Mouse (Mus musculus) MEL (cell line): Measurements from ENCODE around the gene Retreg2. TPM values are rescaled to one million over a fixed set of nuclear protein-coding genes. Genes with fewer than 3 reads are reported as not detected.

Experiments used
- DNase-seq: peaks from one replicate; pipeline ENCODE4 v3.0.0; 2011; ENCODE audit warnings: low read depth, low spot score
- H3K27ac ChIP-seq: 2 replicates; pipeline ENCODE4 v1.5.1; 2012; ENCODE audit warnings: low read depth, mild to moderate bottlenecking, control low read depth, low read length, moderate library complexity; ENCODE audit not compliant: control insufficient read depth
- H3K27me3 ChIP-seq, 2 experiments: fragments of 150-350 bp in 1 of 2; sonication (generic) in 1 of 2; 2 replicates each; pipeline ENCODE4 v1.6.1; 2012; ENCODE audit warnings: low read length in 2 of 2, mild to moderate bottlenecking in 2 of 2, improper control_type of control experiment in 1 of 2, moderate library complexity in 1 of 2; ENCODE audit not compliant: insufficient read depth in 2 of 2, control insufficient read depth in 1 of 2
- H3K36me3 ChIP-seq, 2 experiments: 2 replicates each; pipeline ENCODE4 v1.6.1; 2012 to 2014; ENCODE audit warnings: low read length in 2 of 2, improper control_type of control experiment in 1 of 2, inconsistent platforms in 1 of 2, mild to moderate bottlenecking in 1 of 2; ENCODE audit not compliant: insufficient read depth in 2 of 2, control insufficient read depth in 1 of 2
- H3K4me1 ChIP-seq, 2 experiments: fragments of 150-350 bp in 1 of 2; sonication (generic) in 1 of 2; 2 replicates each; pipeline ENCODE4 v1.6.1; 2012; ENCODE audit warnings: low read length in 2 of 2, improper control_type of control experiment in 1 of 2, mild to moderate bottlenecking in 1 of 2; ENCODE audit not compliant: insufficient read depth in 2 of 2, control insufficient read depth in 1 of 2
- H3K4me3 ChIP-seq, 2 experiments: fragments of 150-350 bp in 1 of 2; sonication (generic) in 1 of 2; 2 replicates each; pipeline ENCODE4 v1.5.1; 2012; ENCODE audit warnings: low read depth in 2 of 2, low read length in 2 of 2, mild to moderate bottlenecking in 2 of 2, moderate library complexity in 2 of 2, control low read depth in 1 of 2, improper control_type of control experiment in 1 of 2; ENCODE audit not compliant: control insufficient read depth in 1 of 2, insufficient read depth in 1 of 2
- H3K79me2 ChIP-seq: 2 replicates; pipeline ENCODE4 v1.6.1; 2012; ENCODE audit warnings: mild to moderate bottlenecking, low read length, moderate library complexity; ENCODE audit not compliant: control insufficient read depth, poor library complexity, insufficient read depth
- H3K9ac ChIP-seq: 2 replicates; pipeline ENCODE4 v1.6.1; 2012; ENCODE audit warnings: low read depth, mild to moderate bottlenecking, control low read depth, low read length, moderate library complexity; ENCODE audit not compliant: control insufficient read depth, poor library complexity, severe bottlenecking
- H3K9me3 ChIP-seq: fragments of 150-350 bp; sonication (generic); replicated peaks from 2 replicates; pipeline ENCODE4 v1.6.1; 2012; ENCODE audit warnings: mild to moderate bottlenecking, low read length, improper control_type of control experiment, moderate library complexity; ENCODE audit not compliant: insufficient read depth
- CHD2 ChIP-seq: IDR thresholded peaks from 2 replicates; pipeline ENCODE4 v1.6.1; 2011; ENCODE audit warnings: low read length, improper control_type of control experiment
- CTCF ChIP-seq, 3 experiments: IDR thresholded peaks in 2 of 3; conservative IDR thresholded peaks in 1 of 3; 2 replicates each; pipeline ENCODE4 v1.5.1; 2011 to 2012; ENCODE audit warnings: low read length in 3 of 3, low read depth in 2 of 3, mild to moderate bottlenecking in 2 of 3, improper control_type of control experiment in 1 of 3, inconsistent platforms in 1 of 3, mixed read lengths in 1 of 3, moderate library complexity in 1 of 3; ENCODE audit not compliant: control insufficient read depth in 1 of 3, insufficient read depth in 1 of 3, poor library complexity in 1 of 3, severe bottlenecking in 1 of 3
- ELF1 ChIP-seq: IDR thresholded peaks from 2 replicates; pipeline ENCODE4 v1.6.1; 2014; ENCODE audit warnings: low read depth, mild to moderate bottlenecking, inconsistent platforms, low read length, improper control_type of control experiment, moderate library complexity
- ETS1 ChIP-seq: IDR thresholded peaks from 2 replicates; pipeline ENCODE4 v1.6.1; 2012; ENCODE audit warnings: low read depth, mild to moderate bottlenecking, inconsistent platforms, low read length, improper control_type of control experiment, moderate library complexity
- JUND ChIP-seq: IDR thresholded peaks from 2 replicates; pipeline ENCODE4 v1.6.1; 2011; ENCODE audit warnings: low read depth, mild to moderate bottlenecking, improper control_type of control experiment, low read length
- KAT2A ChIP-seq: conservative IDR thresholded peaks from 2 replicates; pipeline ENCODE4 v1.6.1; 2012; ENCODE audit warnings: low read depth, low read length, improper control_type of control experiment, inconsistent platforms
- MAFK ChIP-seq: IDR thresholded peaks from 2 replicates; pipeline ENCODE4 v1.6.1; 2011; ENCODE audit warnings: low read depth, mild to moderate bottlenecking, low read length, improper control_type of control experiment, borderline replicate concordance
- MAX ChIP-seq: IDR thresholded peaks from 2 replicates; pipeline ENCODE4 v1.6.1; 2011; ENCODE audit warnings: low read length, improper control_type of control experiment
- MXI1 ChIP-seq: IDR thresholded peaks from 2 replicates; pipeline ENCODE4 v1.6.1; 2011; ENCODE audit warnings: mild to moderate bottlenecking, low read depth, low read length, improper control_type of control experiment
- MYB ChIP-seq: IDR thresholded peaks from 2 replicates; pipeline ENCODE4 v1.6.1; 2011; ENCODE audit warnings: mild to moderate bottlenecking, low read depth, low read length, improper control_type of control experiment
- NELFE ChIP-seq: IDR thresholded peaks from 2 replicates; pipeline ENCODE4 v1.6.1; 2011; ENCODE audit warnings: low read depth, low read length, improper control_type of control experiment
- NRF1 ChIP-seq: IDR thresholded peaks from 2 replicates; pipeline ENCODE4 v1.6.1; 2014; ENCODE audit warnings: low read depth, mild to moderate bottlenecking, inconsistent platforms, low read length, improper control_type of control experiment, moderate library complexity; ENCODE audit not compliant: poor library complexity, insufficient read depth, severe bottlenecking
- RAD21 ChIP-seq: IDR thresholded peaks from 2 replicates; pipeline ENCODE4 v1.6.1; 2011; ENCODE audit warnings: mild to moderate bottlenecking, low read depth, low read length, improper control_type of control experiment
- RCOR1 ChIP-seq: IDR thresholded peaks from 2 replicates; pipeline ENCODE4 v1.6.1; 2012; ENCODE audit warnings: low read depth, mild to moderate bottlenecking, inconsistent platforms, low read length, improper control_type of control experiment
- SMC3 ChIP-seq: IDR thresholded peaks from 2 replicates; pipeline ENCODE4 v1.6.1; 2011; ENCODE audit warnings: low read depth, low read length, improper control_type of control experiment
- TAL1 ChIP-seq: IDR thresholded peaks from 2 replicates; pipeline ENCODE4 v1.6.1; 2012; ENCODE audit warnings: mild to moderate bottlenecking, inconsistent platforms, low read length, moderate library complexity, mixed read lengths
- TBP ChIP-seq: IDR thresholded peaks from 2 replicates; pipeline ENCODE4 v1.8.0; 2011; ENCODE audit warnings: low read depth, low read length, improper control_type of control experiment
- TCF12 ChIP-seq: IDR thresholded peaks from 2 replicates; pipeline ENCODE4 v1.6.1; 2014; ENCODE audit warnings: low read depth, mild to moderate bottlenecking, inconsistent platforms, low read length, improper control_type of control experiment, moderate library complexity
- UBTF ChIP-seq: IDR thresholded peaks from 2 replicates; pipeline ENCODE4 v1.6.1; 2012; ENCODE audit warnings: low read depth, mild to moderate bottlenecking, inconsistent platforms, low read length, improper control_type of control experiment, moderate library complexity, borderline replicate concordance; ENCODE audit not compliant: insufficient read depth
- ZC3H11A ChIP-seq: IDR thresholded peaks from 2 replicates; pipeline ENCODE4 v1.6.1; 2012; ENCODE audit warnings: low read depth, mild to moderate bottlenecking, inconsistent platforms, low read length, improper control_type of control experiment
- ZKSCAN1 ChIP-seq: IDR thresholded peaks from 2 replicates; pipeline ENCODE4 v1.6.1; 2012; ENCODE audit warnings: low read depth, mild to moderate bottlenecking, inconsistent platforms, low read length, improper control_type of control experiment, moderate library complexity
- ZMIZ1 ChIP-seq: IDR thresholded peaks from 2 replicates; pipeline ENCODE4 v1.6.1; 2012; ENCODE audit warnings: low read depth, mild to moderate bottlenecking, inconsistent platforms, low read length, improper control_type of control experiment, moderate library complexity
- ZNF384 ChIP-seq: IDR thresholded peaks from 2 replicates; pipeline ENCODE4 v1.6.1; 2012; ENCODE audit warnings: low read depth, mild to moderate bottlenecking, inconsistent platforms, low read length, improper control_type of control experiment
- polyA plus RNA-seq, 2 experiments: library from polyadenylated mRNA; stranded (reverse) in 1 of 2; unstranded in 1 of 2; fragments of >175 nt in 1 of 2; fragments of >200 nt in 1 of 2; gene quantifications; 2 replicates each; pipeline versions ENCODE4 v1.2.1 to v1.2.4; 2012; ENCODE audit warnings: low replicate concordance in 2 of 2, low read depth in 1 of 2; ENCODE audit not compliant: insufficient read length in 2 of 2, insufficient read depth in 1 of 2, missing spikeins in 1 of 2
- total RNA-seq: library from RNA; depleted of rRNA; stranded (reverse); fragments of 300-350 nt; gene quantifications from 2 replicates; pipeline ENCODE4 v1.2.3, GENCODE M21; 2012

The Retreg2 gene
- total and polyA plus RNA-seq, 3 experiments = 38.1 to 59.2 TPM; not detected in 1

DNA sequence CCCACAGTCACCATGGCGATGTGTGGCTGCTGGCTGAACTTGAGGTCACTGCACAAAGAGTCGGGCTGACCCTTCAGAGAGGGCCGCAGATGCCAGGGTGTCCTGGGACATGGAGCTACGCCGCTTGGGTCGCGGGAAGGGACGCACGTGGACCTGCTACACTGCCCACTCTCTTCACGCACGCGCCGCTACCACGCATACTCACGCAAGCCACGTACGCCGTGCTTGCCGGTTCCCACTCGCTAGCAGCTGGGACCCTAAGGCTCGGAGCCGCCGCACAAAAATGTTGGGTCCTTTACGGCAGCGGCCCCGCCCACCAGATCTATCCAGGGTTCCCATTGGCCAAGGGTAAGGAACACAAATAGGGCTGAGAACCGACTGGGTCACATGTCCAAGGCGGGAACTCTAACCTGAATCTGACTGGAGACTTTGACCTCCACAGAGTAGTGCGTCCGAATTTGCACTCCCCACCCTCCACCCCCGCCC is 37.6 kb downstream of the Retreg2 start, which contains the start of gene Abcb6 (continued):
- TF ChIP-seq MAX = peak; percentile 89
- TF ChIP-seq RAD21 = no peak
- TF ChIP-seq ELF1 = 0 out of 2 replicates have a peak, but pooled peaks have one; percentile 40
- no peak for TF ChIP-seq SMC3
- TF ChIP-seq NRF1 = peak; percentile 68
- TF ChIP-seq KAT2A = 0 out of 2 replicates have a peak, but pooled peaks have one; percentile 48
- no peak for TF ChIP-seq CTCF (IDR thresholded peaks at IDR 0.05 in 2 of 3, conservative IDR thresholded peaks at IDR 0.05 in 1 of 3; ENCODE audit: control insufficient read depth in 1 of 3, insufficient read depth in 1 of 3, low read depth in 2 of 3, low read length in 3 of 3, poor library complexity in 1 of 3, severe bottlenecking in 1 of 3)
- peak; percentile 20; the same call in 1 of the 2 replicates for TF ChIP-seq TCF12

DNA sequence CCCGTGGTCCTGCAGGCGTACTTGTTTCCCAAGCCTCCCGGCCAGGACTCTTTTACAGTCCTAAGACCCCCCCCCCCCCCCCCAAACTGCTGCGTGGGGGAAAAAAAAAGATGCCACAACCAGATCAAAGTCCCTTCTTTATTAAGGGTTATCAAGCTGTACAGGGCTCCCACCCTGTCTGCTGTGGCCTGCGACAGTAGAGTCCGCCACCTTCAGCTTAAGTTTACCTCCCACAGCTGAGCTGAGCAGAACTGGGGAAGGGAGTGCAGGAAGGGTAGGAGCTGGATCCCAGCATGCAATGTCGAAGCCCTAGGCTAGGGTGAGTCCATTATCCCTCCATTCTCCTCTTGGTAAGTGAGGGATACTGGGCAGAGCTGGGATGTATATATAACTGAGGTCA is 38.2 kb downstream of the Retreg2 start:
- H3K9ac ChIP-seq = peak overlapping the region; percentile 67
- peaks cover 0 to 11% of the 10 kb centered on the region in 2 experiments; a peak in 3 of 4 replicates for H3K36me3 ChIP-seq
- H3K4me3 ChIP-seq = peak overlapping the region; percentile 27 to 31
- TF ChIP-seq ZC3H11A = no peak
- no peak for TF ChIP-seq UBTF
- no peak for TF ChIP-seq ELF1
- no peak for TF ChIP-seq TAL1
- TF ChIP-seq TBP = no peak
- no peak for TF ChIP-seq NRF1
- no peak for TF ChIP-seq ZNF384
- TF ChIP-seq CHD2 = no peak
- no peak for TF ChIP-seq ETS1
- no peak for TF ChIP-seq ZMIZ1
- TF ChIP-seq MAFK = no peak
- TF ChIP-seq NELFE = no peak
- no peak for TF ChIP-seq MXI1
- TF ChIP-seq MYB = no peak
- TF ChIP-seq JUND = no peak
- no peak for TF ChIP-seq RCOR1
- no peak for TF ChIP-seq ZKSCAN1
- no peaks in the 10 kb centered on the region for H3K9me3 ChIP-seq
- peaks cover 14% of the 10 kb centered on the region for H3K79me2 ChIP-seq
- no peaks in the 10 kb centered on the region for H3K27me3 ChIP-seq
- peaks cover 2 to 10% of the 10 kb centered on the region in 2 experiments; a peak in 3 of 4 replicates for H3K4me1 ChIP-seq
- H3K27ac ChIP-seq = peak overlapping the region; percentile 73
- no peak for DNase-seq
